Mouse (Mus musculus) heart, postnatal 0 days (tissue): ENCODE measurements around the gene Syn3. TPM values are rescaled to one million over a fixed set of nuclear protein-coding genes. Genes with fewer than 3 reads are reported as not detected.

Source experiments
- ATAC-seq: fragments of 200-750 bp; cut with Nextera tagmentation; 2 replicates; pipeline ENCODE4 v1.8.0; 2017; ENCODE audit warnings: low read depth, moderate number of reproducible peaks, moderate library complexity; ENCODE audit not compliant: insufficient read depth
- DNase-seq: peaks from one replicate; pipeline ENCODE4 v3.0.0-alpha.2; 2016; ENCODE audit warnings: low spot score
- H3K27ac ChIP-seq: fragments of 300-500 bp; sonication (generic); 2 replicates; pipeline ENCODE4 v1.5.1; 2014; ENCODE audit warnings: low read depth, mild to moderate bottlenecking
- H3K27me3 ChIP-seq: fragments of 300-500 bp; sonication (generic); 2 replicates; pipeline ENCODE4 v1.6.1; 2014; ENCODE audit warnings: low read length, mixed read lengths; ENCODE audit not compliant: control insufficient read depth, insufficient read depth
- H3K36me3 ChIP-seq: fragments of 300-500 bp; sonication (generic); replicated peaks from 2 replicates; pipeline ENCODE4 v1.6.1; 2014; ENCODE audit warnings: low read length, mixed read lengths; ENCODE audit not compliant: control insufficient read depth, insufficient read depth
- H3K4me1 ChIP-seq: fragments of 300-500 bp; sonication (generic); 2 replicates; pipeline ENCODE4 v1.6.1; 2014; ENCODE audit warnings: antibody characterized with exemption; ENCODE audit not compliant: control insufficient read depth, insufficient read depth
- H3K4me2 ChIP-seq: fragments of 300-500 bp; sonication (generic); 2 replicates; pipeline ENCODE4 v1.6.1; 2014; ENCODE audit warnings: low read depth, mild to moderate bottlenecking, low read length, moderate library complexity
- H3K4me3 ChIP-seq: fragments of 300-500 bp; sonication (generic); 2 replicates; pipeline ENCODE4 v1.5.1; 2014; ENCODE audit warnings: low read depth, low read length
- H3K9ac ChIP-seq: fragments of 300-500 bp; sonication (generic); replicated peaks from 2 replicates; pipeline ENCODE4 v1.6.1; 2014; ENCODE audit warnings: low read depth, low read length, mixed read lengths
- H3K9me3 ChIP-seq: fragments of 300-500 bp; sonication (generic); replicated peaks from 2 replicates; pipeline ENCODE4 v1.6.1; 2016; ENCODE audit warnings: low read length; ENCODE audit not compliant: control insufficient read depth
- CTCF ChIP-seq: IDR thresholded peaks from 2 replicates; pipeline ENCODE4 v1.5.1; 2016; ENCODE audit warnings: antibody characterized with exemption, control low read depth, low read depth
- EP300 ChIP-seq: IDR thresholded peaks from 2 replicates; pipeline ENCODE4 v1.6.1; 2016; ENCODE audit warnings: antibody characterized with exemption, low read depth
- WGBS: fragments of 180-500 bp; shearing (Covaris S2); extraction: QIAGEN DNeasy Blood & Tissue Kit; methylation state at CpG from one replicate; pipeline ENCODE4 v1.1.7; 2014; 5-methylcytosine and 5-hydroxymethylcytosine counted together
- polyA plus RNA-seq: library from polyadenylated mRNA; unstranded; fragments of >200 nt; fragmentation: Nextera tagmentation; extraction: Ambion mirVana; gene quantifications from 2 replicates; pipeline ENCODE4 v1.2.1, GENCODE M21; 2015
- total RNA-seq: library from RNA; depleted of rRNA; stranded (reverse); fragments of >200 nt; gene quantifications from 2 replicates; pipeline ENCODE4 v1.2.3, GENCODE M21; 2014; ENCODE audit warnings: low replicate concordance

The Syn3 gene
- total and polyA plus RNA-seq, 2 experiments from 2014 or later: 0.48 TPM; not detected in 1

- DNase-seq (no peak), ATAC-seq (no peak)
- H3K36me3 ChIP-seq: no peaks in the 10 kb centered on the region
- WGBS: 66% methylated on average over 5 of the region's 5 CpGs
- H3K4me2 ChIP-seq: no peak overlapping the region
- H3K27me3 ChIP-seq: no peaks in the 10 kb centered on the region
- no peak overlapping the region for H3K4me3 ChIP-seq
- no peak overlapping the region for H3K27ac ChIP-seq
- H3K9ac ChIP-seq: no peak overlapping the region
- H3K4me1 ChIP-seq: no peaks in the 10 kb centered on the region
- H3K9me3 ChIP-seq: no peaks in the 10 kb centered on the region
- no peak for TF ChIP-seq EP300
- TF ChIP-seq CTCF: no peak
Measured at GRCm38 (mm10) chr10:86488544-86488943, 10.2 kb downstream of the Syn3 start.

GRCm38 (mm10) chr10:86485971-86486370 is 12.7 kb downstream of the Syn3 start:
- no peak overlapping the region for H3K27ac ChIP-seq
- no peak overlapping the region for H3K9ac ChIP-seq
- H3K27me3 ChIP-seq: no peaks in the 10 kb centered on the region
- H3K4me3 ChIP-seq: no peak overlapping the region
- 62% methylated on average over 4 of the region's 4 CpGs for WGBS
- TF ChIP-seq CTCF: no peak
- no peak for TF ChIP-seq EP300
- ATAC-seq (no peak), DNase-seq (no peak)
- no peaks in the 10 kb centered on the region for H3K4me1 ChIP-seq
- no peaks in the 10 kb centered on the region for H3K9me3 ChIP-seq
- H3K36me3 ChIP-seq: no peaks in the 10 kb centered on the region
- H3K4me2 ChIP-seq: no peak overlapping the region

- DNase-seq: no peak
- H3K4me1 ChIP-seq: no peaks in the 10 kb centered on the region
Measured at GRCm38 (mm10) chr10:86483968-86484367, 14.7 kb downstream of the Syn3 start.

GRCm38 (mm10) chr10:86482496-86482895 is 16.2 kb downstream of the Syn3 start:
- no peak for TF ChIP-seq EP300
- no peak for TF ChIP-seq CTCF
- H3K4me2 ChIP-seq: no peak overlapping the region
- WGBS: 46% methylated on average over 1 of the region's 1 CpGs
- H3K4me3 ChIP-seq: no peak overlapping the region
- no peaks in the 10 kb centered on the region for H3K36me3 ChIP-seq
- no peaks in the 10 kb centered on the region for H3K9me3 ChIP-seq
- no peak overlapping the region for H3K27ac ChIP-seq
- DNase-seq (no peak), ATAC-seq (no peak)
- no peak overlapping the region for H3K9ac ChIP-seq
- no peaks in the 10 kb centered on the region; the same call in 1 of the 2 replicates for H3K27me3 ChIP-seq
- no peaks in the 10 kb centered on the region for H3K4me1 ChIP-seq

More at GRCm38 (mm10) chr10:86483968-86484367, 14.7 kb downstream of the Syn3 start:
- no peaks in the 10 kb centered on the region for H3K36me3 ChIP-seq
- ATAC-seq: no peak
- no peaks in the 10 kb centered on the region for H3K9me3 ChIP-seq
- H3K27me3 ChIP-seq: no peaks in the 10 kb centered on the region; the same call in 1 of the 2 replicates
- no peak overlapping the region for H3K9ac ChIP-seq
- H3K4me2 ChIP-seq: no peak overlapping the region
- 15% methylated on average over 3 of the region's 3 CpGs for WGBS
- TF ChIP-seq EP300 (no peak), CTCF (peak; percentile 46)
- no peak overlapping the region for H3K4me3 ChIP-seq
- no peak overlapping the region for H3K27ac ChIP-seq

- no peak for TF ChIP-seq EP300
- TF ChIP-seq CTCF: no peak
- no peak overlapping the region for H3K4me3 ChIP-seq
- no peaks in the 10 kb centered on the region for H3K9me3 ChIP-seq
- no peak overlapping the region for H3K27ac ChIP-seq
- no peaks in the 10 kb centered on the region; the same call in 1 of the 2 replicates for H3K27me3 ChIP-seq
- DNase-seq (no peak), ATAC-seq (no peak)
- H3K4me1 ChIP-seq: no peaks in the 10 kb centered on the region
- H3K9ac ChIP-seq: no peak overlapping the region
- H3K4me2 ChIP-seq: no peak overlapping the region
- no peaks in the 10 kb centered on the region for H3K36me3 ChIP-seq
- WGBS: 81% methylated on average over 6 of the region's 6 CpGs
Measured at GRCm38 (mm10) chr10:86480711-86481110, 18.0 kb downstream of the Syn3 start.

GRCm38 (mm10) chr10:86479718-86480121 is 19.0 kb downstream of the Syn3 start:
- no peak for TF ChIP-seq EP300
- no peak for TF ChIP-seq CTCF
- ATAC-seq: no peak
- DNase-seq: no peak
- Histone ChIP-seq H3K9ac (no peak overlapping the region), H3K36me3 (no peaks in the 10 kb centered on the region), H3K27me3 (no peaks in the 10 kb centered on the region; the same call in 1 of the 2 replicates), H3K27ac (no peak overlapping the region), H3K4me1 (no peaks in the 10 kb centered on the region), H3K9me3 (no peaks in the 10 kb centered on the region), H3K4me2 (no peak overlapping the region), H3K4me3 (no peak overlapping the region)
- WGBS: 44% methylated on average over 4 of the region's 4 CpGs
